Comparison of ENCODE assay signal across 31 mouse cellular contexts in genomic region chr15:63909896-63910295, GRCm38 (mm10). TPM values are rescaled to one million over a fixed set of nuclear protein-coding genes. Genes with fewer than 3 reads are reported as not detected.
"Had no signal": no experiment of that assay in that cellular context is flagged by ENCODE, and none has a peak within 500 bp of the region (broad histone marks: within the 10 kb centered on the region; RNA-seq: fewer than 3 reads in every experiment).

No protein-coding gene starts in this region.

RNA-seq across cellular contexts. Expression of gene Gsdmc4, which starts 2.2 kb away (rescaled TPM):
- total RNA-seq: heart, postnatal 10 days; heart, postnatal 14 days; heart, postnatal 25 days; heart, postnatal 36 days; heart, postnatal 4 days; hematopoietic stem cell, adult 5-6 weeks; hindbrain, postnatal 0 days; layer of hippocampus, adult 18-20 months; layer of hippocampus, adult 2 months; layer of hippocampus, adult 8-10 months; layer of hippocampus, postnatal 10 days; layer of hippocampus, postnatal 14 days; layer of hippocampus, postnatal 25 days; layer of hippocampus, postnatal 36 days had no signal
- polyA plus RNA-seq: heart, embryonic 10.5 days; heart, embryonic 11.5 days; heart, embryonic 12.5 days; heart, embryonic 13.5 days; heart, embryonic 14.5 days; heart, embryonic 15.5 days; heart, postnatal 0 days; hindbrain, embryonic 10.5 days; hindbrain, embryonic 11.5 days; hindbrain, embryonic 12.5 days; hindbrain, embryonic 13.5 days; hindbrain, embryonic 14.5 days; hindbrain, embryonic 15.5 days; hindbrain, postnatal 0 days had no signal

RNA-seq across cellular contexts. Expression of gene Gsdmc3, which starts 31.5 kb away (rescaled TPM):
- total RNA-seq: heart, postnatal 10 days; heart, postnatal 14 days; heart, postnatal 25 days; heart, postnatal 36 days; heart, postnatal 4 days; hematopoietic stem cell, adult 5-6 weeks; hindbrain, postnatal 0 days; layer of hippocampus, adult 18-20 months; layer of hippocampus, adult 2 months; layer of hippocampus, adult 8-10 months; layer of hippocampus, postnatal 10 days; layer of hippocampus, postnatal 14 days; layer of hippocampus, postnatal 25 days; layer of hippocampus, postnatal 36 days had no signal
- polyA plus RNA-seq: heart, embryonic 10.5 days; heart, embryonic 11.5 days; heart, embryonic 12.5 days; heart, embryonic 13.5 days; heart, embryonic 14.5 days; heart, embryonic 15.5 days; heart, embryonic 16.5 days; heart, postnatal 0 days; hindbrain, embryonic 10.5 days; hindbrain, embryonic 11.5 days; hindbrain, embryonic 12.5 days; hindbrain, embryonic 13.5 days; hindbrain, embryonic 14.5 days; hindbrain, embryonic 15.5 days; hindbrain, embryonic 16.5 days; hindbrain, postnatal 0 days; inflammation-experienced regulatory T-cells, adult 6 months; intestine, embryonic 15.5 days had no signal
